Mouse (Mus musculus) lung, postnatal 0 days (tissue): ENCODE data around the gene Triobp. TPM values are rescaled to one million over a fixed set of nuclear protein-coding genes. Genes with fewer than 3 reads are reported as not detected.

Experiments used
- ATAC-seq: fragments of 200-750 bp; cut with Nextera tagmentation; 2 replicates; pipeline ENCODE4 v1.8.0; 2017; ENCODE audit warnings: moderate library complexity
- DNase-seq: peaks from one replicate; pipeline ENCODE4 v3.0.0-alpha.2; 2016; ENCODE audit warnings: low spot score
- H3K27ac ChIP-seq: fragments of 300-500 bp; sonication (generic); 2 replicates; pipeline ENCODE4 v1.5.1; 2014; ENCODE audit warnings: antibody characterized with exemption, mild to moderate bottlenecking, low read length, mixed read lengths
- H3K27me3 ChIP-seq: fragments of 300-500 bp; sonication (generic); replicated peaks from 2 replicates; pipeline ENCODE4 v1.6.1; 2014; ENCODE audit warnings: low read length, mixed read lengths; ENCODE audit not compliant: insufficient read depth
- H3K36me3 ChIP-seq: fragments of 300-500 bp; sonication (generic); 2 replicates; pipeline ENCODE4 v1.6.1; 2014; ENCODE audit warnings: low read length, mixed read lengths; ENCODE audit not compliant: insufficient read depth
- H3K4me1 ChIP-seq: fragments of 300-500 bp; sonication (generic); 2 replicates; pipeline ENCODE4 v1.6.1; 2014; ENCODE audit warnings: antibody characterized with exemption, low read depth, low read length, mixed read lengths; ENCODE audit not compliant: insufficient read depth
- H3K4me2 ChIP-seq: fragments of 300-500 bp; sonication (generic); replicated peaks from 2 replicates; pipeline ENCODE4 v1.6.1; 2014; ENCODE audit warnings: low read depth, mild to moderate bottlenecking, low read length, moderate library complexity, mixed read lengths
- H3K4me3 ChIP-seq: fragments of 300-500 bp; sonication (generic); 2 replicates; pipeline ENCODE4 v1.5.1; 2014; ENCODE audit warnings: low read depth, low read length
- H3K9ac ChIP-seq: fragments of 300-500 bp; sonication (generic); replicated peaks from 2 replicates; pipeline ENCODE4 v1.6.1; 2014; ENCODE audit warnings: low read depth, mild to moderate bottlenecking
- H3K9me3 ChIP-seq: fragments of 300-500 bp; sonication (generic); 2 replicates; pipeline ENCODE4 v1.6.1; 2016; ENCODE audit warnings: low read length, mixed read lengths
- CTCF ChIP-seq: IDR thresholded peaks from 2 replicates; pipeline ENCODE4 v1.5.1; 2016; ENCODE audit warnings: antibody characterized with exemption, mild to moderate bottlenecking
- EP300 ChIP-seq: IDR thresholded peaks from 2 replicates; pipeline ENCODE4 v1.6.1; 2016; ENCODE audit warnings: antibody characterized with exemption, mild to moderate bottlenecking, control low read depth
- WGBS: fragments of 180-500 bp; shearing (Covaris S2); extraction: QIAGEN DNeasy Blood & Tissue Kit; methylation state at CpG from one replicate; pipeline ENCODE4 v1.1.7; 2014; 5-methylcytosine and 5-hydroxymethylcytosine counted together
- polyA plus RNA-seq: library from polyadenylated mRNA; unstranded; fragments of >200 nt; fragmentation: Nextera tagmentation; extraction: Ambion mirVana; gene quantifications from 2 replicates; pipeline ENCODE4 v1.2.1, GENCODE M21; 2015

Triobp gene
- polyA plus RNA-seq, 1 experiment from 2014 or later: 23.9 TPM

GRCm38 (mm10) chr15:78996663-78997062 is 49.1 kb downstream of the Triobp start:
- no peak overlapping the region for H3K4me3 ChIP-seq
- WGBS: 79% methylated on average over 3 of the region's 3 CpGs
- no peak overlapping the region for H3K9ac ChIP-seq
- H3K9me3 ChIP-seq: no peaks in the 10 kb centered on the region
- ATAC-seq (no peak), DNase-seq (no peak)
- H3K4me2 ChIP-seq: no peak overlapping the region
- peaks cover 32% of the 10 kb centered on the region for H3K36me3 ChIP-seq
- no peak overlapping the region for H3K27ac ChIP-seq
- no peaks in the 10 kb centered on the region for H3K27me3 ChIP-seq
- no peaks in the 10 kb centered on the region for H3K4me1 ChIP-seq
- no peak for TF ChIP-seq EP300
- no peak for TF ChIP-seq CTCF

- ATAC-seq (no peak), DNase-seq (no peak)
- Histone ChIP-seq H3K4me2 (no peak overlapping the region), H3K9me3 (no peaks in the 10 kb centered on the region), H3K36me3 (peaks cover 26% of the 10 kb centered on the region; the same call in 1 of the 2 replicates), H3K27me3 (no peaks in the 10 kb centered on the region), H3K27ac (no peak overlapping the region), H3K9ac (no peak overlapping the region), H3K4me1 (no peaks in the 10 kb centered on the region), H3K4me3 (no peak overlapping the region)
- TF ChIP-seq CTCF: no peak
- TF ChIP-seq EP300: no peak
- WGBS: 64% methylated on average over 8 of the region's 8 CpGs
These were observed 50.8 kb downstream of the Triobp start for GRCm38 (mm10) chr15:78998348-78998747.

- no peaks in the 10 kb centered on the region for H3K4me1 ChIP-seq
- 78% methylated on average over 11 of the region's 11 CpGs for WGBS
- TF ChIP-seq EP300: no peak
- no peak for TF ChIP-seq CTCF
- H3K27me3 ChIP-seq: no peaks in the 10 kb centered on the region
- H3K36me3 ChIP-seq: peaks cover 23% of the 10 kb centered on the region; the same call in 1 of the 2 replicates
- H3K27ac ChIP-seq: no peak overlapping the region
- no peaks in the 10 kb centered on the region for H3K9me3 ChIP-seq
- ATAC-seq: no peak
- DNase-seq: no peak
- no peak overlapping the region for H3K9ac ChIP-seq
- no peak overlapping the region for H3K4me2 ChIP-seq
- no peak overlapping the region for H3K4me3 ChIP-seq
These were observed 52.1 kb downstream of the Triobp start for GRCm38 (mm10) chr15:78999586-78999985.

GRCm38 (mm10) chr15:79000357-79000791 is 52.9 kb downstream of the Triobp start:
- no peaks in the 10 kb centered on the region for H3K9me3 ChIP-seq
- DNase-seq (no peak), ATAC-seq (no peak)
- WGBS: 63% methylated on average over 7 of the region's 7 CpGs
- H3K27ac ChIP-seq: no peak overlapping the region
- no peaks in the 10 kb centered on the region for H3K27me3 ChIP-seq
- peaks cover 25% of the 10 kb centered on the region; the same call in 1 of the 2 replicates for H3K36me3 ChIP-seq
- TF ChIP-seq CTCF (no peak), EP300 (no peak)
- H3K4me1 ChIP-seq: no peaks in the 10 kb centered on the region
- H3K4me3 ChIP-seq: no peak overlapping the region
- H3K4me2 ChIP-seq: no peak overlapping the region
- H3K9ac ChIP-seq: no peak overlapping the region

- no peak for DNase-seq
- no peak overlapping the region for H3K4me3 ChIP-seq
- H3K4me2 ChIP-seq: no peak overlapping the region
- no peaks in the 10 kb centered on the region for H3K27me3 ChIP-seq
- no peak overlapping the region for H3K27ac ChIP-seq
- no peak overlapping the region for H3K9ac ChIP-seq
- 95% methylated on average over 5 of the region's 5 CpGs for WGBS
- ATAC-seq: no peak
- H3K36me3 ChIP-seq: peaks cover 36% of the 10 kb centered on the region; the same call in 1 of the 2 replicates
- TF ChIP-seq CTCF (no peak), EP300 (no peak)
- no peaks in the 10 kb centered on the region for H3K9me3 ChIP-seq
- no peaks in the 10 kb centered on the region for H3K4me1 ChIP-seq
These were observed 54.0 kb downstream of the Triobp start for GRCm38 (mm10) chr15:79001559-79001958.

GRCm38 (mm10) chr15:79002036-79002435 is 54.5 kb downstream of the Triobp start:
- Histone ChIP-seq H3K36me3 (peaks cover 36% of the 10 kb centered on the region; the same call in 1 of the 2 replicates), H3K9ac (no peak overlapping the region), H3K9me3 (no peaks in the 10 kb centered on the region), H3K27me3 (no peaks in the 10 kb centered on the region), H3K4me3 (no peak overlapping the region), H3K27ac (no peak overlapping the region), H3K4me1 (no peaks in the 10 kb centered on the region), H3K4me2 (no peak overlapping the region)
- DNase-seq (peak; percentile 23), ATAC-seq (peak; percentile 50; the same call in 1 of the 2 replicates)
- TF ChIP-seq CTCF (no peak), EP300 (no peak)
- 47% methylated on average over 19 of the region's 19 CpGs for WGBS

GRCm38 (mm10) chr15:79003079-79003478 is 55.6 kb downstream of the Triobp start:
- DNase-seq: no peak
- H3K27me3 ChIP-seq: no peaks in the 10 kb centered on the region
- H3K36me3 ChIP-seq: peaks cover 32% of the 10 kb centered on the region; the same call in 1 of the 2 replicates
- no peaks in the 10 kb centered on the region for H3K4me1 ChIP-seq
- no peak for ATAC-seq
- H3K27ac ChIP-seq: no peak overlapping the region
- no peak overlapping the region for H3K4me3 ChIP-seq
- no peak overlapping the region for H3K9ac ChIP-seq
- H3K4me2 ChIP-seq: no peak overlapping the region
- 88% methylated on average over 3 of the region's 3 CpGs for WGBS
- TF ChIP-seq EP300 (no peak), CTCF (no peak)
- no peaks in the 10 kb centered on the region for H3K9me3 ChIP-seq
